Mouse (Mus musculus): ENCODE data around the gene Gm45234. TPM values are rescaled to one million over a fixed set of nuclear protein-coding genes. Genes with fewer than 3 reads are reported as not detected.

Gm45234 gene
- total RNA-seq, 4 experiments from 2014 or later = not detected

DNA sequence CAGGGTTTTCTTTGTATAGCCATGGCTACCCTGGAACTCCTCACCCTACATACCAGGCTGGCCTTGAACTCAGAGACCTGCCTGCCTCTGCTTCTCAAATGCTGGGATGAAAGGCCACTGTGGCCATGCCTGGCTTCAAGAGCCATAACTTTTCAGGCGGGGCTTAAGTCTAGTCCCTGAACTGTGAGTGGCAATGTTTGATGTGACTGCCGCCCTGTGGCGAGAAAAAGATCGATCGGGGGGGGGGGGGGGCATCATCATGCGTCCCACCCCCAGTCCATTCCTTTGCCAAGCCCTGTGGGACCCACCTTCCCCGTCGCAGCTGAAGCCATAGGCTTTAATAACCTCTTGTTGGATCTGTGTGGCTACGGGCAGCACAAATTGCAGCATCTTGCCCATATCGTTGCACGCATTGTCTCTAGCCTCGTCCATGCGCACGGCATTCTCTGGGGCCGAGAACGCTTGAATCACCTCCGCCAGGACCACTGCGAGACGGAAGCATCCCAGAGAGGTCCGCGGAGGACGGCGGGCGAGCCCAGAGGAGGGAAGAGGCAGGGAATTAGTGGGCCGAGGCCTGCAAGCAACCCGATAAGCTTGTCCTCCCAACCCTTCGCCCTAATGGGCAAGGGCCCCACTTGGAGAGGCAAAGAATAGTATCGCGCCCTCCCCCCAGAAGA, 15.5 kb downstream of the Gm45234 start:
- peak in 1 of 2 experiments; percentile 65 for DNase-seq (ENCODE audit: low spot score in 2 of 2)

GRCm38 (mm10) chr6:124739231-124739796, 16.5 kb downstream of the Gm45234 start:
- DNase-seq (ENCODE audit: low spot score in 2 of 2) = no peak

GRCm38 (mm10) chr6:124738511-124739023, 17.3 kb downstream of the Gm45234 start, which contains the start of gene Ptpn6:
Ptpn6 (minus strand) TSS chr6:124738714.
- no peak for DNase-seq (ENCODE audit: low spot score in 2 of 2)

DNA sequence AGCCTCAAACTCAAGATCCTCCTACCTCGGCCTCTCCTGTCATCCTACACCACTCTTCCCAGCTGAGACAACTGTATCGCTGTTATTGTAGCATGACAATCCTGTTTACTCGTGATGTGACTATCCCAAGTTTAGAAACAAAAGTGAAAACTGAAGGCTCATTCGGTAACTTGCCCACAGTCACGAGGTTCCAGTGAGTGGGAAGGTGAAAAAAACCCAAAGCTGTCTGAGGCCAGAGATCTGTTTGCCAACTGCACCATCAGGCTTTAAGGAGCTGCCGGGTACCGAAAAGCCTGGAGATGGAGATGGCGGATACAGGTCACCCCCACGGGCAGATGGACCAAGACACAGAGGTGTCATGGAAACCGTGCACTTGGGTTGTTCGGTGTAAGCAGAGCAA, 18.8 kb downstream of the Gm45234 start:
- DNase-seq (ENCODE audit: low spot score in 2 of 2) = no peak

DNA sequence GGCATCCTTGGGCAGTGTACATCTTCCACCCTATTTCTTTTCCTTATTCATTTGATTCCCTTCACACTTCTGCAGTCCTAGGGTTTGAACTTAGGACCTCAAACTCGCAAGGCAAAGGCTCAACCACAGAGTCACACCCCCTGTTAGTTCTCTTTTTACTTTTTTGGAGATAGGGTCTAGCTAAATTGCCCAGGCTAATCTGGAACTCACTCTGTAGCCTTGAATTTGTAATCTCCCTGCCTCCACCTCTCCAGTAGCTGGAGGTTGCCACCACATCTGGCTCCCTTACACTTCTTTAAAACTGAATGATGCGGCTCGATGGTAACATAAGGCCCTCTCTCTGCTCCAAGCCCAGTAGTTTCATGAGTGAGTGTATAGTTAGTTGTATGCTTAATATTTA, 21.4 kb downstream of the Gm45234 start:
- DNase-seq (ENCODE audit: low spot score in 2 of 2) = no peak

GRCm38 (mm10) chr6:124732476-124733370, 23.1 kb downstream of the Gm45234 start:
- DNase-seq (ENCODE audit: low spot score in 2 of 2) = no peak

DNA sequence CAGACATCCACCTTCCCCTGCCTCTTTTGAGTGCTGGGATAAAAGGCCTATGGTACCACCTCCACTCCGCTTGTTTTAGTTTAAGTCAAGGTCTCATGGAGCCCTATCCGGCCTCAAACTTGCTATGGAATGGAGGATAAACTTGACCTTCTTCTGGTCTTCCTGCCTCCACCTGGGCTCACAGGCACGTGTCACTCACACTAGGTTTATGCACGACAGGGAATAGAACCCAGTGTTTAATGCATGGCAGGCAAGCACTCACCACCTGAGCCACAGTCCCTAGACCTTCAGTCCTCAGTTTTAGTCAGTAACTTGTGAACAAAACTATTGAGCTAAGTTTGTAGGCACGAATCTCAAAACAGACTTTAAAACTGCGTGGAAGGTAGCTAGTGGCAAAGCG, 24.8 kb downstream of the Gm45234 start:
- no peak for DNase-seq (ENCODE audit: low spot score in 2 of 2)

DNA sequence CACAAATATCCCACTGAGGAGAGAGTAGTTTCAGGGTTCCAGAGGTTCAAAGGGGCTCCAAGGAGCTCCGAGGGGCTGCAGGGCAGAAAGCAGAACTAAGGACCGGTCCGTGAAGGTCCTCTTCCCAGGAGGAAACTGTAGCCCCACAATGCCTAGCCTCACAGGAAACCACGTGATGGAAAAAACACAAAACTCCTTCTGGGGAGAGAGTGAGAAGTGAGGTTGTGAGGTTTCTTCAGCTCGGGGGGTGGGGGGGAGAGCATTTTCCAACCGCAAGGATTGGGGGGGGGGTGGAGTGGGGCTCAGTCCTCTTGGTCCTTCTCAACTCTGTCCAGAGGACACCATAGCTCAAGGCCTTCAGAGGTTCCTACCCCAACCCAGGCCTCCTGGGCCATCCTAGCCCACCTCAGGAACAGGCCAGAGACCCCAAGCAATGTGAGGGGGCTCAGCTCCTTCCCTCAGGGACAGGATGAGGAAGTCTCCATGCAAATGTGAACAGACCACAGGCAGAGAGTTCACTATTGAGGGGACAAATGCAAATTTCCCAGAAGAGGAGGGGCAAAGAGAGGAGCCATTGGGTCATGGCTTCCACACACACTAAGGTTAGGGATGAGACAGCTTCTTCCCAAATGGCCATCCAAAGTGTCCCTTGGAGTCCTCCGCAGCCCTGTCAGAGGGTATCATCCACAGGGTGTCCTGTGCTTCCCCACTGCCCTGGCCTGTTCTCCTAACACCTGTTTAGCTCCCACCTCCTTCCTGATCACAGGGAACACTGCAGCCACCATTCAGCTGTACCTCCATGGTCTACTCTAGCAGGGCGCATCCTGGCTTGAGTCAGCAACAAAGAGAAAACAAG, 25.7 kb downstream of the Gm45234 start:
- no peak for DNase-seq (ENCODE audit: low spot score in 2 of 2)

DNA sequence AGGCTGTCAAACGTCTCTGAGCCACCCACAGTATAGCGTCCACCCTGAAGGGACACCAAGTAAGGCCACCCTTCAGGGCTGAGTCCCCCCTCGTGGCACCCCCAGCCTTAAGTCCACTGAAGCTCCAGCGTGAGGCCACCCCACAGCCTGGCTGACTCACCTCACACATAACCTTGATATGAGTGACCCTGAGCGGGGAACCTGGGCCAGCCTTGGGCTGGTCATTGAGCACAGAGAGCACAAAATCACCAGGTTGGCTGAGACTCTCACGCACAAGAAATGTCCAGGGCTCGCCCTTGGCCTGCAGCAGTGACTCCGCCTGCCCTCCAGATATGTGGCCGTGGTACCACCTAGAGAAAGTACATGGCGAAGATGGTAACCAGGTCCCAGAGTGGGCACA, 27.2 kb downstream of the Gm45234 start:
- DNase-seq (ENCODE audit: low spot score in 2 of 2) = no peak

- DNase-seq (ENCODE audit: low spot score in 2 of 2) = no peak
These were observed 31.3 kb downstream of the Gm45234 start for GRCm38 (mm10) chr6:124724472-124724871.

DNA sequence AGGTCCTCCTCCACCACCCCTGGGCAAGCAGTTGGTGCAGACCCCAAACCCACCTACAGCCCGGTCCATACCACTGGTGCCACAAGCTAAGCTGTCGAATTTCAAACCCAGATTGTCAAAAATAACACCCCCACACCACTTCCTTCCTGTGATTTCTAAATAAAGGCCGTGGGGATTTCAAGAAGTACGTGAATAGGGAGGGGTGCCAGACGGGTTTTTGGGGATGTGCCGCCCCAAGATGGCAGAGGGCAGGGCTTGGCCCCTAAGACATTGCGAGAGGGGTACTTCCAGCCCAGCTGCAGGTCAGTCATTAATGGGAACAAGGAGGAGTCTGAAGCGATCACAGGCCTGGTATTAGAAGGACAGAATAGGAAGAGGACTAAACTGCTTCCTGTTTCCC, 32.3 kb downstream of the Gm45234 start:
- no peak for DNase-seq (ENCODE audit: low spot score in 2 of 2)

GRCm38 (mm10) chr6:124722876-124723473, 32.8 kb downstream of the Gm45234 start:
- no peak for DNase-seq (ENCODE audit: low spot score in 2 of 2)

DNA sequence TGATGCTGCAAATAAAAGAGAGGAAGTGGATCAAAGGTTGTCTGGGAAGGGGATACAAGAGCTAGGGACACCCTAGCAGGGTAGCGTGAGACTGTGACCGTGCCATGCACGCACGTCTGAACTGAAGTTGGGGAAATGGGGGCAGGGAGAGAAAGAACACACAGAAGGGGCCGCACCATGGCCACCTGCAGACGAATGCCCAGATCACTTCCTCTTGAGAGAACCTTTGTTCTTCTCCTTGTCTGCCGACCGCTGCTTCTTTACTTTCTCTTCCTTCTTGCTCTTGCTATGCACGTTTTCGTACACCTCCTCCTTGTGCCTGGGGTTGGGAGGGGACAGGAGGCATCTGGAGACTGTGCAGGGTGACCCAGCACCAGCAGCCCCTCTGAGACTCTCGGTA, 34.9 kb downstream of the Gm45234 start:
- DNase-seq (ENCODE audit: low spot score in 2 of 2) = no peak

- no peak for DNase-seq (ENCODE audit: low spot score in 2 of 2)
These were observed 36.4 kb downstream of the Gm45234 start for GRCm38 (mm10) chr6:124719354-124719978.

DNA sequence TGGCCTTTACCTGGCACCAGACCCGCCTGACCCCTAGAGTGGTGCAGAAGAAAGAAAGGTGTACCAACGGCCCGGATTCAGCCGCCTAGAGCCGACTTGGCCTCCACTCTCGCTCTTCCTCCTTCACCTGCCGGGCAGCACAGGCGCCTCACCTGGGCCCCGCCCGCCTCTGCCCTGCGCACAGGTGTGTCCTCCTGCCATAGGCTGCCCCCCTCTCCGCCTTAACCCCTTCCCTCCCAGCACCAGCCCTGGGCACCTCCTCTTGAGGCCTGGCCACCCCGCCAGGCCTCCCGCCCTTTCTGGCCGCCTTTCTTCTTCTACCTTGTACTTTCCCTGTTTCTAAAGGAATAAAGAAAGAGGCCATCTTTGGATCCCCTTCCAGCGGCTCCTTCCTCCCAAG, 37.1 kb downstream of the Gm45234 start:
- DNase-seq (ENCODE audit: low spot score in 2 of 2) = no peak

DNA sequence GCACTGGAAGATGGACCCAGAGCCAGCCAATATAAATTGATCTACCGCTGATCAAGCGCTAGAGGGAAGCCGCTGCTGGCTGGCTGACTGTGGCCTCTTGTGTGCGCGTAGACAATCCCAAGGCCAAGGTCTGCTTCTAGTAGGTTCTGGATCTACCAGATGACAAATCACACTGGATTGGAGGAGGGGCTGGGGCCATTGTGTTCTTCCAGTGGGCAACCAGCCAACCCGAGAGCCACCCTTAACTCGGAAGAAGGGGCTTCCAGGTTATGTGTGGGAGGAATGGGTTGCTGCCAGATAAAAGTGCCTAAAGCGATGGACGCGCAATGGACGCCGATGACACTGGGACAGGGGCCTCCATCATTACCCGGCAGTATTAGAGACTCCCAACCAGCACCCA, 37.9 kb downstream of the Gm45234 start:
- no peak for DNase-seq (ENCODE audit: low spot score in 2 of 2)

- no peak for DNase-seq (ENCODE audit: low spot score in 2 of 2)
These were observed 38.8 kb downstream of the Gm45234 start for GRCm38 (mm10) chr6:124716864-124717490.

- no peak for DNase-seq (ENCODE audit: low spot score in 2 of 2)
These were observed 42.9 kb downstream of the Gm45234 start for GRCm38 (mm10) chr6:124712918-124713317.
